Mouse (Mus musculus) urinary bladder, postnatal 36 days (tissue): ENCODE measurements around the gene Gm10272.
"Not testable (repeated sequence)": the region's sequence is repeated elsewhere in the genome, so short reads cannot be mapped to it uniquely, and the experiment has no call there.

Source experiments
- DNase-seq, 2 experiments: peaks; one replicate each; pipeline ENCODE4 v3.0.0; 2022; ENCODE audit warnings: low spot score in 2 of 2, mixed read lengths in 1 of 2

Gene Gm10272

DNA sequence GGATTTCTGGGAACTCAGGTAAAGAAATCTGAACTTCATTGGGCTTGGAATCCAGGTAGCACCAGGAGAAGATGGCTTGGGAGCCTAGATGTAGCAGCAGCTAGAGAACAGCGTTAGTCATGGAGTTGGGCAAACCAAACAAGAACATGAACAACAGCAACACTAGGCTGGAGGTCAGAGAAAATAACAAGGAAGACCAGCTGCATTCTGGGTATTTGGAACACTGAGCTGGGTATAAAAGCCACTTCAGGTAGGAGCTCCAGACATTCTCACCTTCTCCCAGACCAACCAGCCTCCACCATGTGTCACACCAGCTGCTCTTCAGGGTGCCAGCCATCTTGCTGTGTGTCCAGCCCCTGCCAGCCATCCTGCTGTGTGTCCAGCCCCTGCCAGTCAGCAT, at the start of gene Gm10272:
Gene Gm10272, plus strand, starts transcription at position 301 of the 400 bp plus-strand sequence.
- DNase-seq = no peak

DNA sequence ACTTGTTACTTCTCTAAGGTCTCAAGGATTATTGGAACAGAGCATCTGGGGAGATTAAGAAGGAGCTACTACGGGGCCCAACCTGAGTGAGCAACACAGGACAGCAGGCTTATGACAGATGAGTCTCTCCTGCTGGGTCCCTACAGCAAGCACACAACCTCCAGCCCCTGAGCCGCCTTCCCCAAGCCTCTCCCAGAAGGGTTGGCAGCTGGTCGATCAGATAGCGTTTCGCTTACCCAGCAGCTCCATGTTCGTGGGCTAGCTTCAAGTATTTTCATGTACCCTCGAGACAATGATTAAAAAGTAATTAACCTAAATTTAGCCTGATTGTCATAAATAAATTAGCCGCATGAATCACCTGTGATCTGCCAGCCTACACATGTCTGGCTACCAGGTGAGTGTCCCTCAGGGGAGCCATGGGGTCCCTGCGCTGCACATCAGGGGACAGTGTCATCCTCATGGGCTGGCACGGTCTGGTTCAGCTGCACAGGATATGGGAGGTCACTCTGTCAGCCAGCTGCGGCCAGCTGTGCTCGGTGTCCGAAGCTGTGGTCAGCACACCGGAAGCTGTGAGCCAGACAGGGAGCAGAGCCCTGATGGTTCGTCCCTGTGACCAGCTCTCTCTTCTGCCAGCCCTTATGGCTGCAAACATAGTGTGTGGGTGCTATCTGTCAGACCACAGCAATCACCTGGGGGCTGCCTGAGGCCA, 48.0 kb upstream of the Gm10272 start:
- no peak for DNase-seq

DNA sequence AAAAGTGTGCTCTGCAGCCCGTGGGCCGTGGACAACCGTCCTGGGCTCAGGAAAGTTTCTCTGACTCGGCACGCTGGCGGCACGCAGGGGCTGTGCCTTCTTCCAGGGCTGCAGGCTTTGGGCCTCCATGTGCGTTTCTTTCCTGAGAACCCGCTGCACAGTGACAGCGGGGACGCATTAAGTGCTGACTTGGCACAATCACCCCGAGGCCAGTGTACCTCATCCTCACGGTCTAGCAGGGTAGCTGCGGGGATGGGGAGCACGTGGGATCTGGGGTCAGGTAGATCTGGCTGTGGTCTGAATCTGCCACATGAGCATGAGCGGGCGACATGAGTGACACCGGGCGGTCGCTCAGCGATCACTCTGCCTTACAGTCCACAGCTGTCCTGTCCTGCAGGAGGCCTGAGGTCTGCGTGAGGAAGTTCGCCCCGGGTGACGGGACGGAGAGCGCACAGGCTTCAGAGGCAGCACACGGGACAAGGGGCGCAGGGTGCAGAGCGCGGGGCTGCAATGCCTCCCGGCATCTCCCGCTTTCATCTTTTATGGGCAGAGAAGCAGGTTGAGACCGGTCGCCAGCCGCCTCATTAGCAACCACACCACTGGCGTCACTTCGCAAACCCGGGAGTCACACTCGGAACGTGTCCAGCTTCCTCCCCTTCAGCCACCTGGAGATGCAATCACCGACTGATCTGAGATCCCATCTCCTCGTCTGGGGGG, 42.3 kb upstream of the Gm10272 start:
- no peak for DNase-seq

DNA sequence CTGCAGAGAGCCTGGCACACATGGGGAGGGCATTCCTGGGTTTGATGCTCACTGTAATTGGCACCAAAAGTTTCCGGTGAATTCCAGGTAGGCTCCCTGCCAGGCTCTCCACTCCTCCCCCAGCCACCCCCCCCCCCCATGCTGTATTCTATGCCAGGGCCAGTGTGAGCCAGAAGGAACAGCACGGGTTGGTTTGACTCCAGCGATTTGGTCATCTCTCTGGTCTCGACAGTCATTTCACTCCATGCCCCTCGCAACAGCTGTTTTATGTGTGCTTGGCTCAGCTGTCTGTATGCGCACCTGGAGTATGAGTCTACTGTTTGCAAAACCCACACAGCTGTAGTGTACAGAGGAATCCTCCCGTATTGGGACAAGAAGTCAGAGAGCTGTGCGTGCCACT, 40.1 kb upstream of the Gm10272 start:
- DNase-seq = peak in 1 of 2 experiments; percentile 13

DNA sequence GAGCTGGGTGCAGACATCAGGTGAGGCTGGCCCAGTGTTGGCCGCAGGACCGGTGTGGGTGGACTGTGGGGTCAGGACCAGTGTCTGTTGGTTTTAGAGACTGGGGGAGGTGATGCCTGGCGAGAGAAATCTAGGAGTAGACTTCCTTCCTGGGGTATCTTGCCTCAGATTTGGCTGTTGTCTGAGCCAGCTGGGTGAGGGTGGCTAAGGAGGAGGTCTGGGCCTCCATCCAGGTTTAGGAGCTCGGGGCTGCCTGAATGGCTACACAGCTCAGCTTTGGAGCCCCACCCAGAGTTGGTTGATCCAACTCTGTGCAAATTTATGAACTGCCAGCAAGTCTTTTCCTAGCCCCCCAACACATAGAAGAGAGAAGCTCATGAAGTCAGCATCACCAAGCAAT, 39.0 kb upstream of the Gm10272 start:
- no peak for DNase-seq

DNA sequence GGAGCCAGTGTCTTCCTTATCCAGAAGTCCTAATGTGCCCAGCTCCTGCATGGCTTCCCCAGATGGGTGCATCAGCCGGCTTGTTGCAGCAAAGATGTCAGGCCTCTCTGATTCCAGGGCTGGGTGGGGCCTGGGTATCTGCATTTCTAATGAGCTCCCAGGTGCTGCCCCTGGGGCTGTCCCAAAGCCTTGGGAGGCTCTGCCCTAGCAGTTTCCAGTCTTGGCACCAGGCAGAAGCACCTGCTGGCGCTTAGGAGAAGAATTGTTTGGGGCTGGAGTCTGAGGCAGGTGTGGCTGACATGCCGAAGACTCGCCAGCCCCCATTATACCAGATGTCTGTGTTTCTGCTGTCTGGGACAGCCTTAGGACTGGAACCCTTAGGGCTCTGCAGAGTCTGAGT, 35.7 kb upstream of the Gm10272 start:
- DNase-seq = no peak

DNA sequence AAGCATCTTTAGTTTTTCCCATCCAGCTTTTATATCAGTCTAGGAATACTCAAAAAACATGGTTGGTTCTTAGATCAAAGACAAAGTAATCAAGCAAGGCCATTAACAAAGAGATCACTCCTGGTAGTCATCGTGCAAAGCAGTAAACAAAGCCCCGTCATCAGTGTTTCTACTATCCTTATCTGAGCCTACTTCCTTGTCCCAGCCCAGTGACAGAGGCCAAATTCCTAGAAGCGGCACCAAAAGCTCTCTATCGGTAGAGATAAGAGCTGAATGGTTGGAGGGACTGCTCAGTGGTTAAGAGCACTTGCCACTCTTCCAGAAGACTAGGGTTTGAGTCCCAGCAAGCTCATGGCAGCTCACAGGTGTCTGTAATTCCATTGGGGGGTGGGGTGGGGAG, 34.9 kb upstream of the Gm10272 start:
- no peak for DNase-seq

DNA sequence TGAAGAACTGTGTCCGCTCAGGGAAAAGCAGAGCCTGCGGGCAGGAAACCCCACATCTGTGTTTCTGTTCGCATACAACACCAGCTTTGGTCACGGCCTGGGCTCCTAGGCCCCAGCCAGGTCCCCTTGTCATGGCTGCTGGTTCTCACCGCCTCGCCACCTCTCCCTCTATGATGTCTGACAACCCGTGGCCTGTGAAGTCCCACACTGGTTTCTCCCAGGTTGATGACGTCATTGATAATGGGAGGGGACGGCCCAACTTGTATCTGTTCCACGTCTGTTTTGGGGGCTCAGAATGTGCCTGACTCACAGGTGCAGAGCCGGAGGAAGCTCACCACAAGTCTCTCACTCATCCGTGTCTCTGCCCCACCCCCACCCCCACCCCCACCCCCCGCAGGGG, 32.7 kb upstream of the Gm10272 start:
- DNase-seq = no peak

DNA sequence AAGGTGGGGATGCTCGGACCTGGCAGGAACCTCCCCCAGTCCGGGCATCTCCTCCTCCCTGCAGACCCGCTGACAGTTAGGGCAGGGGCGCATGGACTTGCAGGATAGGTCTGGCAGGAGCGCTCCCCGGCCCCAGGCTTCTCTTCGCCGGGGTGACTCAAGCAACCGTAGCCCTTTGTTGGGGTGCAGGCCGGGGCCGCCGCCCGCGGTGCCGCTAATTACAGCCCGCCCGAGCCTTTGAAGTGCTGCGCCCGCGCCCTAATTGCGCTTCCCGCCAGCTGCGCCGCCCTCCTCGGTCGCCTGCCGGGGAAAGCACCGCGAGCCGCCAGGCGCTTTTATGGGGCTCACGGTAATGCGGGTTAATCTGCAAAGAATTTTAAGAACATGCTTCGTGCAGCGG, 28.9 kb upstream of the Gm10272 start:
- no peak for DNase-seq

DNA sequence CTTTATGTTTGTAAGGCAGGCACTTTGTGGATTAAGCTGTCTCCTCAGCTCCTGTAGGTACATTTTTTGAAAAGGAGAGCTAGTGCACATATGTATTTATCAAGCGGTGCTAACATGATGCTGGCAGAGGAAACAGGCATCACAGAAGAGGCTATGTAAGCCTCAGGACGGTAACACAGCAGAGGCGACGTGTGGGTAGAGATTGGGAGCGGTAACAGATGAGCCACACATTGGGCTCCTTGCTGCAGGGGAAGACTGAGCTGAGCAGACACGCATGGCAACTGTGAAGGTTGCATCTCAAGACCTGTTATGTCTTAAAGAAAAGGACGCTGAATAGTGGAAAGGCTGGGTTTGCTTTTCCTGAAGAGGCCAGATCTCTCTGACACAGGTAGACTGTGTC, 23.4 kb upstream of the Gm10272 start:
- DNase-seq = no peak

DNA sequence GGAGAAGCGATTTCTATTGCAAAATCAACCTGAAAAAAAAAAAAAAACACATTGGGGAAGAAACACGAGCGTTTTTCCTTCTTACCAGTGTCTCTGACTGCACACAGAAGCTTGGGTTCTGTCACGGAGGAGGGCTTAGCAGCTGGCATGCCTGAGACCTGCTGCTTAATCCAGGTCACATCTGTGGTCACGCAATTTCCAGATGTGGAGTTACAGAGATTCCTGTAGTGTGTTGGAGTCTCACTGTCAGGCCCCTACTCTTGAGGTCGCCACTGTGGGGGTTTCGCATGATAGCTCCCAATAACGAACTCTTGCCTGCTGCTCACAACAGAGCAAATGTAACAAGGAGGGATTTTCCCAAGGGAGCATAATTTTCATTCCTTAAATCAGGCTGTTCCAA, 22.2 kb upstream of the Gm10272 start:
- DNase-seq = no peak

DNA sequence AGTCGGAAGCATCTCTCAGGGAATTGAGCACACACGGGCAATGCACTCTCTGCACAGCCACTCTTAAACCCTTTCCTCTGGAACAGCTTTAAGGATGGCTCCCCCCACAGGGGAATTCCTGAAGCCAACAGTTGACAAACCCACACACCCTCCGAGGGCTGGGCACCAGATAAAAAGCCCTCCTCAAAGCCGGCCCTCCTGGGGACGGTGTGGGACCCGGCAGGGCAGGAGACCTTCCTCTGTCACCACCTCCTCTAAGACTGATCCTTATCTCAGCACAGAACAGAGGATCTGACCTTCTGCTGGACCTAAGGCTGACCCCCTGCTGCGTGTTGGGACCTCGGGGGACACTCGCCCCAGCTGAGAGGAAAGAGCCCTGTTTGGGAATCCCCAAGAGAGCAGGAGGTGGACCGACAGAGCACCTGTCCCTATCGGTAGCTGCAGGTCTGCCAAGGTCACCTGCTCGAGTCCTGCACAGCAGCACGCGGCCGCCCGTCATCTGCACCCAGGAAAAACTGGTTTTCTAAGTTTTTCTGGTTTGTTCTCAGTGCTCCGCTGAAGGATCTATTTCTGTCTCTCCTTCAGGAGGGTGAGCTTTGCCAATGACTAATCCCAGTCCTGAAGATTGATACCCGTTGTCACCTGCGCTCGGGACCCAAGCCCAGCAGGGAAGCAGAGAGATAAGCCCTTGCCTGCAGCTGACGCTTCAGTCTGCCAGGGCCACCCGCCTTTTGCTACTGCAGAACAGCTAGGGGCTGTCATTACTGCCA, 20.3 kb upstream of the Gm10272 start, which contains the start of gene Tspear:
Gene Tspear, plus strand, starts transcription at position 675 of the 770 bp plus-strand sequence.
- peak; percentile 63 to 75 for DNase-seq

DNA sequence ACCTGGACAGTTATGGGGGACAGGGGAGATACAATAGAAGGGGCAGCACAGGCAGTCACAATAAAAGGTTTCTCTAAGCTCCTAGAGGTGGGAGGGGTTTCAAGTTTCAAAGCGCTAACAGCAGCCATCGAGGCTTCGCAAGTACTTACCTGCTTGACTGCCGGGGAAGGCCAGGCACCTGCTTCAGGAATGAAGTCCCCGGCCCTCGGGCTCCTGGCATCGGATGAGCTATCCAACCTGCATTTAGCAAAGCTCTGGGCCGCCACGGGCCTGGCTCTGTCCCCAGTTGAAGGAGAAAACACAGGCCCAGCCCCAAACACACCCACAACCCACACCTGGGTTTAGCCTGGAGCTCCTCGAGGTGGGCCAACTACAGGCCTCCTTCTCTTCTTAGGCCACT, 19.4 kb upstream of the Gm10272 start:
- no peak for DNase-seq

DNA sequence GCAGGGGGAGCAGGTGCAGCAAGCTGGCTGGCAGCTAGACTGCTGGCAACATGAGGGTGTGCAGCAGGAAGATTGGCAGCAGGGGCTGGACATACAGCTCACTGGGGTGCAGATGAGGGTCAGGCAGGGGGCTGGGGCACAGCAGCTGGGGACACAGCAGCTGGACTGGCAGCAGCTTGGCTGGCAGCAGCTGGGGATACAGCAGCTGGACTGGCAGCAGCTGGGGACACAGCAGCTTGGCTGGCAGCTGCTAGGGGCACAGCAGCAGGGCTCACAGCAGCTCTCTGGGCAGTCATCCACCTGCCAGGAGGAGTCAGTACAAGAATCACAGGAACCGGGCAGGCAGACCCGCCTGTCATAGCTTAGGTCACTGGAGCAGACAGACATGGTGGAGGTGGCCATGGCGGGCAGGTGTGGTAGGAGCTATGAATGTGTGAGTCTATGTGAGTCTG, 16.0 kb upstream of the Gm10272 start, which contains the start of gene Gm19402:
Gene Gm19402, minus strand, starts transcription at position 402 of the 452 bp plus-strand sequence.
- not testable (repeated sequence) for DNase-seq

DNA sequence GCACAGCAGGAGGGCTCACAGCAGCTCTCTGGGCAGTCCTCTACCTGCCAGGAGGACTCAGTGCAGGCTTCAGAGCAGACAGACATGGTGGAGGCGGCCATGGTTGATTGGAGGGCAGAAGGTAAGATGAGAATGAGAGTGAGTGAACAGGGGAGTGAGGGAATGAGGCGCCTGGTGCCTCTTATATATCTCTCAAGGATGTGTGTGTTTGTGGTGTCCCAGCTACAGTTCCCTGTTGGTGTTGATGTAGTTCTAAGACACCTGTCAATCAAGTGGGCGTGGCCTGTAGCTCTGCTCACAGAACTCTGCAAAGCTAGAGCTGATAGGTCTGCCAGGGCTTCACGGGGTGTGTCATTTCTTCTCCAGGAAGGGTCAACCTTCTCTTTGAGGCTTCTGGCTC, 9.3 kb upstream of the Gm10272 start, which contains the start of gene Gm9508:
Gene Gm9508, minus strand, starts transcription at position 101 of the 400 bp plus-strand sequence.
- no peak for DNase-seq

DNA sequence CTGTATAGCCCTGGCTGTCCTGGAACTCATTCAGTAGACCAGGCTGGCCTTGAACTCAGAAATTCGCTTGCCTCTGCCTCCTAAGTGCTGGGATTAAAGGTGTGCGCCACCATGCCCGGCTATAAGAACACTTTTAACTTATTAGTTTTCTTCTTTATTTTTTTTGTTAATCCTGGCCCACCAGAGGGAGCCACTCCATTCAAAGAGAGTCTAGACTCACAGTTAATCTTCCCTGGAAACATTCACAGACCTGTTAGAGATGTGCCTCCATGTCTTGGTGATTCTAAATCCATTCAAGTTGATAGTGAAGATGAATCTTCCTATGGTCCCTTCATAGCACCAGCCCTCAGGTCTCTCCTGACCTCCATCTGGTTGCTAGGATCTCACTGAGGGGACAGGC, 3.4 kb downstream of the Gm10272 start:
- DNase-seq = no peak

DNA sequence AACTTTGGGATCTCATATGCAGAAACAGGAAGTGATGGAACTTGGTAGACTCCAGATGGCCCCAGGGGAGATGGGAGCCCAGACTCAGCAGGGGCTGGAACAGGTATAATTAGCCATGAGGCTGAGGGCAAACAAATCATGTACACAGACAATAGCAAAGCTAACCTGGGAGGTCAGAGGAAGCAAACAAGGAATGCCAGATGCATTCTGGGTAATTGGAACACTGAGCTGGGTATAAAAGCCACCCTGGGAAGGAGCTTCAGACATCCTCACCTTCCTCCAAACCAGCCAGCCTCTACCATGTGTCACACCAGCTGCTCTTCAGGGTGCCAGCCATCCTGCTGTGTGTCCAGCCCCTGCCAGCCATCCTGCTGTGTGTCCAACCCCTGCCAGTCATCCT, 4.7 kb downstream of the Gm10272 start, which contains the start of gene Gm10024:
Gene Gm10024, plus strand, starts transcription at position 301 of the 400 bp plus-strand sequence.
- DNase-seq = not testable (repeated sequence)

DNA sequence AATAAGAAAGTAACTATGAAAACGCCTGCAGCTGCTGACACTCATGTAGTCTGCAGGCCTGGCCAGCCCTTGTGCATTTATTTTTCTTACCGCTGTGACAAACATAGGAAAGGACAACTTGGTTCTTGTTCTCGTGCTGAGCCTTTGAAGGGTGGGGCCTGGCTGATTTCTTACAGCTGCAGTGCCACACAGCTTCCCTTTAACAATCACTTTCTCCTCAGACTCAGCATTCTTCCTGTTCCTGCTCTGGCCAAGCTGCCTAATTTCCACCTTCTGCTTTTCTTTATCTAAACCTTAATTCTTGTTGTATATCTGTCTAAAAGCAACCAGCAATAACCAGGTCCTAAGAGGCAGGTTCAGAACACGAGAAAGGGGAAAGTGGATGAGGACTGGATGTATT, 7.3 kb downstream of the Gm10272 start:
- no peak for DNase-seq

DNA sequence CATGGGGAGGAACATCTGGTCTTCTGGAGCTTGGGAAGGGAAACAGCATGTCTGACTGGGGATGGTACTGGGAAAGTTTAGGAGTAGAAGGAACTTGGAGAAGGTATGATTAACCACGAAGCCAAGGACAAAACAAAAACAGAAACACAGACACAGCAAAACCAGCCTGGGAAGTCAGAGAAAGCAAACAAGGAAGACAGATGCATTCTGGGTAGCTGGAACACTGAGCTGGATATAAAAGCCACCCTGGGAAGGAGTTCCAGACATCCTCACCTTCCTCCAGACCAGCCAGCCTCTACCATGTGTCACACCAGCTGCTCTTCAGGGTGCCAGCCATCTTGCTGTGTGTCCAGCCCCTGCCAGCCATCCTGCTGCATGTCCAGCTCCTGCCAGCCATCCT, 9.1 kb downstream of the Gm10272 start, which contains the start of gene Gm10142:
Gene Gm10142, plus strand, starts transcription at position 301 of the 400 bp plus-strand sequence.
- DNase-seq = no peak

DNA sequence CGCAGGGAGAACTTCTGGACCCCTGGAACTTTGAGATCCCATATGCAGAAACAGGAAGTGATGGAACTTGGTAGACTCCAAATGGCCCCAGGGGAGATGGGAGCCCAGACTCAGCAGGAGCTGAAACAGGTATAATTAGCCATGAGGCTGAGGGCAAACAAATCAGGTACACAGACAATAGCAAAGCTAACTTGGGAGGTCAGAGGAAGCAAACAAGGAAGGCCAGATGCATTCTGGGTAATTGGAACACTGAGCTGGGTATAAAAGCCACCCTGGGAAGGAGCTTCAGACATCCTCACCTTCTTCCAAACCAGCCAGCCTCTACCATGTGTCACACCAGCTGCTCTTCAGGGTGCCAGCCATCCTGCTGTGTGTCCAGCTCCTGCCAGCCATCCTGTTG, 13.9 kb downstream of the Gm10272 start, which contains the start of gene Krtap12-1:
Gene Krtap12-1, plus strand, starts transcription at position 301 of the 400 bp plus-strand sequence.
- DNase-seq = not testable (repeated sequence)

DNA sequence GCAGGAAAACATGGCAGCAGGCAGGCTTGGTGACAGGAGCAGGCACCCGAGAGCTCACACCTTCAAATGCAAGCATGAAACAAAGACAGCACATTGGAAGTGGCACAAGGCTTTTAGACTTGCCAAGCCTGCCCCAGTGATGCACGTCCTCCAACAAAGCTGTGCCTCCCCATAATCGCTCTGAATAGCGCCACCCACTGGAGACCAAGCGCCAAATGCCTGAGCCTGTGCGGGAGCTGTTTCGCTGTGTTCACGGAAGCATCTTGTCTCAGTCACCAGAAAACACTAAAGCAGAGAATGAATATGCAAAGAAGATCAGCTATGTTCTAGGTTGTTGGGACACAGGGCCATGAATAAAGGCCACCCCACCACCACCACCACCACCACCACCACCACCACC, 18.4 kb downstream of the Gm10272 start:
- no peak for DNase-seq

DNA sequence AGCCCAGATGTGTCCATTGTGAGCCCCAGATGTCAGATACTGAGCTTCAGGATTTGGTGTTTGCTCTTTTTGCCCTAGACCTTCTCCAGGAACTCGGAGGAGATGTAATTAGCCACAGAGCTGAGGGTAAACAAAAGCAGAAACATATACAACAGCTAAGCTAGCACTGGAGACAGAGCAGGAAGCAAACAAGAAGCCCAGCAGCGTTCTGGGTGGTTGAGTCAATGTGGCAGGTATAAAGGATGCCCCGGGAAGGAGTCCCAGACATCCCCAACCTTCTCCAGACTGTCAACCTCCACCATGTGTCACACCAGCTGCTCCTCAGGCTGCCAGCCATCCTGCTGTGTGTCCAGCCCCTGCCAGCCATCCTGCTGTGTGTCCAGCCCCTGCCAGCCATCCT, 19.8 kb downstream of the Gm10272 start, which contains the start of gene Gm10100:
Gene Gm10100, plus strand, starts transcription at position 301 of the 400 bp plus-strand sequence.
- DNase-seq = no peak
